Mouse (Mus musculus) mouse embryonic stem cell (cell line): ENCODE results near the gene Igbp1.

Source experiments
- in situ Hi-C, 2 experiments: fragments of 300-500 bp; cut with MboI; formaldehyde crosslinking; loops; 1 replicate in 1 of 2; 3 replicates in 1 of 2; pipeline ENCODE4 v1.14.3; 2019 to 2020; ENCODE audit warnings: low sequenced_read_pairs in 2 of 2, low pct_unique_long_range_greater_than_20kb in 1 of 2, mixed read lengths in 1 of 2; ENCODE audit not compliant: unreplicated experiment in 1 of 2

The Igbp1 gene

DNA sequence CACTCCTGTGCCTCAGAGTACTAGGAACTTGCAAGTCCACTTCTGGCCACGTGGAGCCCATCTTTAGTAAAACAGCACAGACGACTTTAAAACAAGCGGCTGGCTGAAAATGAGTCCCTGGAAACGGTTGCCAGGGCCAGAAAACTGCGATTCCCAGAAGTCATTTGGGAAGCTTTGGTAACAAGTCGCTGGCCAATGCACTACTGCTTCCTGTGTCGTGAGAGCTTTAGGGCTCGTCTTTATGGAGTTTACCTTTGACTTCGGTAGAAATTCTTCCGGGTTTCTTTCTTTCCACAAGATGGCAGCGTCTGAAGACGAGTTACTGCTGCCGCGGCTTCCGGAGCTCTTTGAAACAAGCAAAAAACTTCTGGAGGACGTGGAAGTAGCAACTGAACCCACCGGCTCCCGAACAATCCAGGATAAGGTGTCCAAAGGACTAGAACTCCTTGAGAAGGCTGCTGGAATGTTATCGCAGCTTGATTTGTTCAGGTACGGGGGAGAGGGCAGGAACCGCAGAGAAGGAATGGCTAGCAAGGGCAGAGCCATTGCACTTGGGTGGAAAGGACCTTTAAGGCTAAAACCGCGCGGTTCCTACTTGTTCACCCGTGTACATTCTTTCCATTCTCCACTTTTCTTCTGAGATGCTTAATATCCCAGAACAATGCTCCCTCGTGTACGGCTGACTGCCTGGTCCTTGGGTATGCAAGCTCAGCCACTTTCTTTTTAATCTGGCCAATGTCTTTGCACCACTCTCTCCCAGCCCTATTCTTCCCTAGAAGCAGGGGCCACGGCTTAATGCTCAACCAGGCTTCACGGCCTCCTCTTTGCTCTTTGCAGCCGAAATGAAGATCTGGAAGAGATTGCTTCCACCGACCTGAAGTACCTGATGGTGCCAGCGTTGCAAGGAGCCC, at the start of gene Igbp1:
TSS of gene Igbp1 (plus strand) at position 224 of the 911 bp plus-strand sequence.
- in situ Hi-C loops, result no loop called here

DNA sequence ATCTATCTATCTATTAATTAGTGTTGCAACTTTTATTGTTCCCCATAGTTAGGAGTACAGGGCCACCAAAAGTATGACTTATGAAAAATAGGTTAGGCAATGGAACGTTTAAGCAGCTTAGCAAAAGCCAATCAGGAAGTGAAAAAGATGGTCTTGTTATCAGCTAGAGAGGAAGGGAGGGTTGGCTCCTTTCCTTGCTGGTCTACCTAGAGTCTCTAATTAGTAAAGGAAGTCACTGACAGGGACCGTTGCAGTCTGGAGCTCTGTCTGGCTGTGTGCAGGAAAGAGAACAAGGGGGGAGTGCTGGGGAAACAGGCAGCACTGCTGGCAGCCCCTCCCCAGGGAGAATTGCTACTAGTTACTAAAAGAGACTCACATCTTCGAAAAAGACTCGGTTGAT, 26.0 kb upstream of the Igbp1 start:
- in situ Hi-C loops, result no loop called here

DNA sequence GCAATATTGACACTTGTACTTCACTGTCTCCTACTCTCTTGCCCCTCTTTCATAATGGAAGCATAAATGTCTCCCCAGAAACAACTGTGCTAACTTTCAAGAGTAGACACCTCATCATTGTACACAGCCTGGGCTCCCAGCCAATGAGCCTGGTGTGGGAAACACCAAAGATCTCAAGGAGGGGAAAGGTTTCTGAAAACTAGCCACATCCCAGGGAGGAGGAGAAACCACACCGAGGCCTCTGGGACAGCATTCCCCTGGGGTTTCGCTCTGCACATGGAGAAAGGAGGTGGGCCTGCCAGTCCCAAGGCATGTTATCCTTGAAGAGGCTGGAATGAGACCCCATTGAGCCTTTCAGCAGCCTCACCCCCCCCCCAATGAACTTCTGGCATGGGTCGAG, 24.0 kb upstream of the Igbp1 start:
- in situ Hi-C loops, result no loop called here

DNA sequence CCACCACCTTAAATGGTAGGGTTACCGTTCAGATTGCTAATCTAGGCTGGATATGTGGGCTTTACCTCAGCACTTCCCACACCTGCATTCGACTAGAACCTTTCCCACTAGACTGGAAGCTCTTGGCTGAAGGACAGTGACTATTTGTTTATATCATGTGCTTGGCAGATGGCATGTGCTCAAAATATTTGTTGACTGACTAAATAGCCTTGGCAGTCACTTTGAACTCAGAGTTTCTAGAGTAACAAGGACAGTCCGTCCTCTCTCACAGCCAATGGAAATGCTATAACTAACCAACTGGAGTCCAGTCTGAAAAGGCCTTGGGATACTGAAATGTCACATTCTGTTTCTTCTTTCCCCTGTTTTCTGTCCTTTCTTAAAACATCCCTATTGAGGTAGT, 22.6 kb upstream of the Igbp1 start:
- in situ Hi-C loops, result no loop called here

DNA sequence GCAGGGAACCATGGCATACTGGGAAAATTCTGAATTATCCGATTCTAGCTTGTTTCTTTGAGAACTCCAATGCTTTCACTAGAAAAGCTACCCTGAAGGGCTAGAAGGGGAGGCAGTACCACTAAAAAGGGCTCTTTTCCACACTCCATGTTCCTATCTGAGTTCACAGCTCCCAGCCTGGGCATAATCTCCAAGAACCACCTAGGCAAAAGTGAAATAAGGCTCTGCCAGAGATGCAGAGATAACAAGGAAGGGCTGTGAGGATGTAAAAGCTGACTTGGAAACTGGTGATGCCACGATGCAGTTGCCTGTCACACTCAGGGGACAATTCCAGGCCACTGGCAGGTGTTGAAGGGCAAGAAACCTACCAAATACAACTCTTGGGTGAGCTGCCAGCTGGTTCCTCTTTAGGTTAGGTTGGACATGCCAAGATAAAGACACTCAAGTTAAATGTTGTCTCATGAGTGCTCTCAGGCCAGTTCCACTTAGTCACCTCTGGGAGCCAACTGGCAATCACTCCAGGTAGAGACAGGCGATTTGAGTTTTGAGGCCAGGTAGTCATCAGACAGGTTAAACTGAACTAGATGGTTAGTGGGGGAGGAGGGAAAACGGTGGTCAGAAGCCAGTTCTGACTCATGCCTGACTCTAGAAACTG, 18.4 kb upstream of the Igbp1 start:
- in situ Hi-C loops, result no loop called here

DNA sequence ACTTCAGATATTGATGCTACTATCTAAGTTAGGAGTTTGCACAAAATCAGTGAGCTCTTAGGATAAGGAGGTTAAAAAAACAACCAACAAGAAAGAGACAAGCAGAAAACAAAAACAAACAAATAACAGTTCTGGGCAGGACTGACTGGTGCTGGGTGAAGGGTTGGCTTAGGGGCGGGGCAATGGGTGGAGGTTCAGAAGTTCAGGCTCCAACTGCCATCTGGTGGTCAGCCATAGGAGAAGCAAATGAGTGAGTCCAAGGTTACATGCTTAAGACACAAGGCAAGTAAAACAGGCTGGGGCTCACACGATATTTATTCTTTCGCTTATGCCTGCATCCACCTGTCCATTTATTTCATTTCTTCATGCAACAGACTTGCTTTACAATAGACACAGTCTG, 13.8 kb upstream of the Igbp1 start:
- in situ Hi-C loops, result no loop called here

DNA sequence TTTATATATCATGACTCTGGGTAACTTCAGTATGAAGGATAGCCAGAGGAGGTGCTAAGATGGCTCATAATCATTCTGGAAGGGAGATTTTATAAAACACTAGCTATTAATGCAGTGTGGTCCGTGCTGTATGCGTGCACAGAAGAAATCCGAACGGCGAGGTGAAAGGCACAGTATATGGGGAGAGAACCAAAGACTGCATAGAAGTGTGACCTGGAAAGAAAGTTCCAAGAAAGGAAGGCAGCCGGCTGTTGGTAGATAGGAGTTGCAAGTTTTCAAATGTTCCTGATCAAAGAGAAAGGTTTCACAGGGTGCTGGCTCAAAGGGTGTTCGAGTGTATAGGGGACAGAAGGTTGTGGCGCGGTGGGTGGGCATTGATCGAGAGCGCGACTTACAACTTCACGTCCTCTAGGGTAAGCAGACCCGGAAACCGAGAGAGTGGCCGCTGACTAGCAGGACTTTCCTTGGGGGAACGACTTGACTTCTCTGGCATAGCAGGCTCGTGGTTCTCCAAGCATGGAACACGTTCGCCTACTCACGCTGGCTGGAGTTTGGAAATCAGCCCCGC, 507 bp upstream of the Igbp1 start:
- in situ Hi-C loops, result no loop called here

DNA sequence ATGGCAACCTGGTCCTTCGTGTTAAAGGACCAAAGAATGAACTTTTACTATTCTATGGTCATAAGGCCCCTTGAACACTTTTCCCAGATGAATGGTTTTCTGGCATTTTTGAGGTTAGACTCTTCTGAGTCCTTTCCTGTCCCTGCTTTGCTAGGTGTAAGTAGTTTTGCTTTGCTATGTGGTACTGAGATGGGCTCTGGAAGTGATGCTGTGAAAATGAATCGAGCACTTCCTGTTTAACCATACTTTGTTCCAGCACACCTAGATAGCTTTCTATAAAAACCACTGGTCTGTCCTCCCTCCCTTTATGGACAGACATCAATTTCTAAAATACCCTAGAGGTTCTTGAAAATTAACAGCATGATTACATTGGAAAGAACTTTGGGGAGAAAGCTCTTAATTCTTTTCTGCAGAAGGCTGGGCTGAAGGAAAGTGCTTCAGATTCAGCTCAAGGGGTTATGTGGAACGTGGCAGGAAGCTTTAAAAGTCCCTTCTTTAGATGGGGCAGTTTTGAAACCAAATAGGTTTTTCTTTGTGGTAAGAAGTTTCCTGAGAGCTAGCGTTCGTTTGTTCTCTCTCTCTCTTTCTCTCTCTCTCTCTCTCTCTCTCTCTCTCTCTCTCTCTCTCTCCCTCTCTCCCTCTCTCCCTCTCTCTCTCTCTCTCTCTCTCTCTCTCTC, 10.2 kb downstream of the Igbp1 start:
- in situ Hi-C loops, result no loop called here

DNA sequence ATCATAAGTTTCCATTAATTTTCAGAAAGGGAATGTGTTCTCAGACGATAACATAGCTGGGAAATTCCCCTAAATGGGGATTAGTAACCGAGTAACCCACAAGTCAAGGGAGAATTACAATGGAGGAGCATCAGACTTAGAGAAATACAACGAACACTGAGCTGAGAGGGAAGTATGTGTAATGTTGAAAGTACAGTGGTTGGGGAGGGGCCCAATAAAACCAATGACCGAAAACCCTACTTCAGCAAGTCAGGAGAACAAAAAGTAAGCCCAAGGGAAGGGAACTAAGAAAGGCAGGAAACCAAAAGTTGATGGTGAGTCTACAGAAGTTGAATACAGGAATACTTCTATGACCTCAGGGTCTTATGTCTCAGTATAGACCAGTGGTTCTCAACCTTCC, 14.1 kb downstream of the Igbp1 start:
- in situ Hi-C loops, result no loop called here

DNA sequence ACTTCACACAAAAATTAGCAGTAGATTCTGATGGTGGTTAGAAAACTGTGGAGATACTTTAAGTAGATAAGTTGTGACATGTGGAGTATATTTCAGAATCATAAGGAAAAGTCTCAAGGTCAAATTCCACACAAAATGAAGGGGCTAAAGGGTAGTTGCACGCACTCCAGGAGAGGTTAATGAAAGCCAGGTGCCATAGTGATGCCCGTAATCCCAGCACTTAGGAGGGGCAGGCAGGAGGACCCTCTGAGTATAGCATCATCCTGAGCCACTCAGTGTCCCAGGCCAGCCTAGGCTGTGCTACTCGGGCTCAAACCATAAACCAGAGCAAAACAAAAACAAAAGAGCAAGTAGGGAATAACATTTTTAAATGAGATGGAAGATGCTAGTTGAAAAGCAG, 15.8 kb downstream of the Igbp1 start:
- in situ Hi-C loops, result no loop called here

DNA sequence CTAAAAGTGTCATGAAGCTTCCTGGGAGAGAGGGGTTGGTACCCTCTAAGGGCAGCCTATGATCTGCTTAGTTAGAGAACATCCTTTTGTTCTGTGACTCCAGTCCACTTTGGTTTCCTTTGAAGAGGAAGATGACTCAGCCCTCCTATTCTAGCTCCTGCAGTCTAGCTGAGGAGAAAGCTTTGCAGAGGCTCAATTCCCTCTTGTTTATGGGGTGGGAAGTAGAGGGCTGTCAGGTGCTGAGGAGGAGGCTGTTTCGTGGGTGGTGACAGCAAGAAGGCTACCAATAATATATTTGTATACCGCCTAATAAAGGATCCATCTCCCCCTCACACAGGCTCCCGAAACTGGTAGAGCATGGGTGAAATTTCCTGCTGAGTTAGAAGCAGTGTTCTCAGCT, 22.6 kb downstream of the Igbp1 start:
- in situ Hi-C loops, result no loop called here

DNA sequence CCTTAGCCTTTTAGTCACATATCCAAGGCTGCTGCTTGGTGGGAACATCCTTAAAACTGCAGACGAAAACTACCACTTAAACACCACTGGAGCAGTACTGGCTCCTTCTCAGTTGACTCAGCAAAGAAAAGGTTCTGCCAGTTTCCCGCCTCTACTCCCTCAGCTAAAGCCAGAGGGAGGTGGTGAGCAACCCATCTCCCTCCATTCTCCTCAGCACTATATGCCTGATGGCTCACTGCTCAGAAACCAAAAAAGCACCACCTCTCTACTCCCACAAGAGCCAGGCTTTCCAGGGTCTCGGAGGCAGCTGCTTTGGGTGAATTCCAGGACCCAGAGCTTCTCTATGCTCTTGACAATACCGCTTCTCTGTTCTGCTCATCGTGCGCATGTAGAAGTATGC, 23.5 kb downstream of the Igbp1 start:
- in situ Hi-C loops, result no loop called here

DNA sequence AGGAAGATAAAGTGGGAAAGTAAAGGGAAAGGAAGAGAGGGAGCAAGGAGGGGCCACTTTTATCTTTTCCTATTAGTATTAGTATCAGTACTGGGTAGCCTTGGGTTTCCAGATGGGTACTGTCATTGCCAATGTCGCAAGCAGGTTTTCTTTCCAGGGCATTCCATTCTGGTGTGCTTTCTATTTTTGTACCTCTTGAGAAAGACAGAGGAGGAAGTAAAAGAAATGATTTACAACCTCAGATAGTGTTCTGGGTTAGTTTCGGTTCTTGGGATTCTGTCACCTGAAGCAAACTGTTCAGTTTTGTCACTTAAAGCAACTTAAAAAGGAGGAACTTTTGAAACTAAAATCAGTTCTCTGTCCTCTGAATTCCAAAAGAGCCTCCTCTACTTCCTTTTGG, 24.4 kb downstream of the Igbp1 start:
- in situ Hi-C loops, result no loop called here

DNA sequence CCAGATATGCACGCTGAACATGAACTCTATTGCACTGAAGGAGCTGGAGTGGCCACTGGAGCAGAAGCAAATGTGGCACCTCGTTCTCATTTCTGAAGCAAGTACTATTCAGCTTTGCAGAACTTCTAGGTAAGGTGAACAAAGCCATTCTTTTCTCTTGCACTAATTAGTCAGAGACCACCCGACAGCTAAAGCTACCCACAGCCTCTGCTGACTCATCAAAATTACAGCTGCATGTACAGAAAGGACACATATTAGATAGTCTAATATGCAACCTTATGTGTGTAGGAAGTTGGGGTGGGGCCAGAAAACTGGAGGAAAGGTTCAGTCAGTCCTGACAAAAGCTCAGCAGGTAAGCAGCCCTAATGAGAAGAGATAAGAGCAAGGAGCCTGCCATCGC, 30.4 kb downstream of the Igbp1 start, which contains the start of gene Dgat2l6:
TSS of gene Dgat2l6 (plus strand) at position 368 of the 400 bp plus-strand sequence.
- in situ Hi-C loops, result no loop called here

DNA sequence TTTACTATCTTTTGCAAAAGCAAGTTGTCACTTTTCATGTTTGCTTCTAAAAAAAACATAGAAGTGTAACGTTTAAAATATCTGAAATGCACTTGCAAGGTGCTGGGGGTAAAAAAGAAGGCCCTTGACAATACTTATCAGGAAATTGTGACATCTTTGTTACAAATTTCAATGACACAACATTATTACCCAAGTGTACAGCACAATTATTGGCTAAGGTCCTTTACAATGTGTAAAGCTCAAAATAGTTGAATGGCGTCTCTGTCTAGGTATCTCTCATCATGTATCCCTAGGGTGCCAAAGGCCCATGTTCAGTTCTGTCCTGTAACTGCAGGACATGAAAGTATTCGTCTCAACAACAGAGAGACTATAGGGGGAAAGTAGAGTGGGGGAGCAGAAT, 61.9 kb downstream of the Igbp1 start:
- in situ Hi-C loops, result no loop called here

DNA sequence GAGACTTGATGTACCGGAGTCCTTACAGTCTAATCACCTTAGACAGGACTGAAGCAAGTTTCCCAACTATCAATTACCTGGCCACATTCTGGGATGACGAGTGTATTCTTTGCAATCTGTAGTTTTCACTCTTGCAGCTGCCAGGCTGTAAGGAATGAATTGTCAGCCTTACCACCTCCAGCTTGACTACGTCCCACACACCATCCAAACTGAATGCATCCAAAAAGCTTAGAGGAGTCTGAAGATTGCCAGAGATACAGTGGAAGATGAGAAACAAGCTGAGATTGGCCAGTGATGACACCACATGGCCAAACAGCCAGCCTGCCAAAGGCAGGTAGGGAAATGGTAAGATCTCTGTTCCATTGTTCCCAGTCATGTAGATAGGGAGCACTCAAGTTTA, 71.6 kb downstream of the Igbp1 start:
- in situ Hi-C loops, result no loop called here
